Mouse (Mus musculus): Measurements from ENCODE around the gene Rnf208.

The Rnf208 gene

GRCm38 (mm10) chr2:25278928-25279882 is 37.1 kb downstream of the Rnf208 start:
- DNase-seq (ENCODE audit: low spot score in 2 of 2), result peak; percentile 70 to 79

DNA sequence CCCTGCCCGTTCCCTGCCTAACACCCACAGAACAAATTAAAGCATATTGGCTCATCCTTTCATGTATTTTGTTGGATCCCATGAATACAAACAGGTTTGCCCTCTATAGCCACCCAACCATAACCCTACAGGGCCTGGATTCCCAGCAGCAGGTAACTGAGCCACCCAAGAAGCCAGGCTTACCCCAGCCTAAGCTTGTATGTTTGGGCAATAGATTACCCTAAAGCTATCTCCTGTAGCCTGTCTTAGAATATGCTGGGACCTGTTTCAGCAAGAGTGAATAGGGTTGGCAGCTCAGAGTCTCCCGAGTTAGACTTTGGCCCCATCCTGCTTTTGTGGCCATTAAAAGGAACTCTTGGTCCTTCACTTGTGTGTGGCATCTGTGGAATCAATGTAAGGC is 43.5 kb downstream of the Rnf208 start:
- DNase-seq (ENCODE audit: low spot score in 2 of 2), result no peak

GRCm38 (mm10) chr2:25286314-25286713 is 44.3 kb downstream of the Rnf208 start:
- DNase-seq (ENCODE audit: low spot score in 2 of 2), result no peak

DNA sequence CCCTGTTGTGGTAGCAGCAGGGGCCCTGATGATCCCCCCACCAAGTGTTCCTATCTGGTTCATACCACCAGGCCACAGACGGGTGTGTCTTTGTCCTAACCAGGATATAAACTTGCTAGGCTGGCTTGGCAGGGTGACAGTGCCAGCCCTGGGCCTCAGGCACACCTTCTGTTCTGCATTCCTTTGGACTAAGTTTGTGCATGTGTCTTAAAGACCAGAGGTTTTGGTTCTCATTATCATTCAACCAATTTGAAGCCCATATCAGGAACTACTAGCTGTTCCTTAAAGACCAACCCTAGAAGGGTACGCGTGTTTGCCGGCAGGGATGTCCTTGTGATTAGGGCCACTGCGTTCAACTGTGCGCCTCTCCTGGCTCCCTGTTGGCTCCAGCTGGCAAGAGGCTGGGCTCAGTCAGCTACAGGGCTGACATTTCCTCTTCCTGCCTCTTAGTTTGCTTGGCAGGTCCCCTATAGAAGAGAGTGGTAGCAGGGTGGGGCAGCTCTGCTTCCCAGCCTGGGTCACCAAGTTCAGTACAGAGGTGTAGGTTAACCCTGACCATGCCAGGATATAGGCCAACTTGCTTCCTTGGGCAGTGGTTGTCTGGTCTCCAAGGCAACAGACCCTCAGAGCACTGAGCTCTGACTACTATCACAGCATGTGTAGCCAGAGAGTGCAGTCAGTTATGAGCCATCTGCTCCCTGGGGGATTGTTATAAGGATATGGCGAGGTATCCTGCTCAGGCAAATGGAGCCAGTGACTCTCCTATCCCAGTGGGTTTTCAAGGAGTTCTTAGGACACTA is 45.0 kb downstream of the Rnf208 start:
- DNase-seq (ENCODE audit: low spot score in 2 of 2), result no peak

DNA sequence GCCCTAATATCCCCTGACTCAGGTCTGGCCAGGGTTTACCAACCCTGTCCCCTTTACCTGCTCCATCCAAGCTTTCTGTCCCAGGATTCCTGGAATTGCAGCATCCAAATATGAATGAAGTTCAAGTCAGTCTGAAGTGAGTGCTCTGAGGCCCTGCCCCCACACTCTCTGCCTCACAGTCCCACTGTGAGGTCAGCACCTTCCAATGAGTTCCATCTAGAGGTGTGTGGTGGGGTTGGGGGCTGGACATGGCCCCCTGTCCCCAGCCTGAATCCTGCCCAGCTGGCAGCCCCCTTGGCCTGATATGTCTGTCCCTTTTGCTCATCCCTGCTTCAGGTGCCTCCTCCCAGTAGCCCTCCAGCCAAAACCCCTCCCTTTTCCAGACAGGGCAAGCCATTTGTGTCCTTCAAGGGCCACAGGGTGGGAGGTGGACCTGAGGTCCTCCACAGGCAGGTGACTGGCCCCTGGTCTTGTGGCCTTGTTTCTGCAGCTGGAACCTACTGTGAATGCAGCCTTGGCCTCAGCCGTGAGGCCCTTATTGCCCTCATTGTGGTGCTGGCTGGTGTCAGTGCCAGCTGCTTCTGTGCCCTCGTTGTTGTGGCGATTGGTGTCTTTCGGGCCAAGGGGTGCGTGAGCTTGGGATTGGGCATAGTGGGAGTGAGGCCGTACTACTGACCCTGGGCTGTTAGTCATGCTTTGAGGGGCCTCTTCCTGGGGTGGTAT is 46.0 kb downstream of the Rnf208 start, which contains the start of gene Tmem210:
Gene Tmem210 (plus strand): TSS at position 219 of the 723 bp plus-strand sequence.
- no peak for DNase-seq (ENCODE audit: low spot score in 2 of 2)

DNA sequence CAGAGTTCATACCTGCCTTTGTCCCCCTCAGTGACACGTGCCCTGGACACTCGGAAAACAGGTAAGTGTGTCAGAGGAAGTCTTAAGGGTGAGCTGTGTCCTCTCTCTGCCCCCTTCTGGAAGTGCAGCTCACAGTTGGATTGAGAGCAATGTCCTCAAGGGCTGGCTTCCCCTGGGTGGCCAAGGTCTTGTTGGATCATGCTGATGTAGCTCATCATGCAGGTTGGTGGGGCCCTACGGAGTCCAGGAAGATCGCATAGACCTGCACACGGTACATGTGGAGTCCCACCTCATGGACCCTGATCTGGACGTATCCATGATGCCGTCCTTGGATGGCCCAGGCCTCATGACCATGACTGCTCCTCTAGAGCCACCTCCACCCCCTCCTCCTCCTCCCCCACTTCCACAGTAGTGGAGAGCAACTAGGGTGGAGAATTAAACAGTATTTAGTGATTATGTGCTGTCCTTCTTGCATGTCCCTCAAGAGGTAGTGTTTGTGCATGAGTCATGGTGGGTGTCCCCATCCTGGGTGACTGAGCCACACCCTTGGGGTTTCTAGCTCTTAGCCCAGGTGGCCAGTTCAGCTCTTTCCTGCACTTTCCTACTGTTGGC is 46.8 kb downstream of the Rnf208 start:
- DNase-seq (ENCODE audit: low spot score in 2 of 2), result no peak

GRCm38 (mm10) chr2:25289651-25290050 is 47.6 kb downstream of the Rnf208 start, which contains the start of gene Lrrc26:
Lrrc26 (plus strand) TSS chr2:25289915.
- DNase-seq (ENCODE audit: low spot score in 2 of 2), result no peak

DNA sequence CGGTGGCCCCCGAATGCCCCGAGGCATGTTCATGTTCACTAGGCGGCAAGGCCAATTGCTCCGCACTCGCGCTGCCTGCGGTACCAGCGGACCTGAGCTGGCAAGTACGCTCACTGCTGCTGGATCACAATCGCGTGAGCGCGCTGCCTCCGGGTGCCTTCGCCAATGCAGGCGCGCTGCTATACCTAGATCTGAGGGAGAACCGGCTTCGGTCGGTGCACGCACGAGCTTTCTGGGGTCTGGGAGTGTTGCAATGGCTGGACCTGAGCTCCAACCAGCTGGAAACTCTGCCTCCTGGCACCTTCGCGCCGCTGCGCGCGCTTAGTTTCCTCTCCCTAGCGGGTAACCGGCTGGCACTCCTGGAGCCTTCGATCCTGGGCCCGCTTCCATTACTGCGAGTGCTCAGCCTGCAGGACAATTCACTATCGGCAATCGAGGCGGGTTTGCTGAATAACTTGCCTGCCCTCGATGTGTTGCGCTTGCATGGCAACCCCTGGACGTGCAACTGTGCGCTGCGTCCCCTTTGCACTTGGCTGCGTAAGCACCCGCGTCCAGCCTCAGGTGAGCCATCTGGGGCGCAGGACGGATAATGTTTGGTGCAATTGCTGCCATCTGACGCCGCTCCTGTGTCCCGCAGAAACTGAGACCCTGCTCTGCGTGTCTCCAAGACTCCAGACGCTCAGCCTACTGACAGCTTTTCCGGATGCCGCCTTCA is 48.2 kb downstream of the Rnf208 start:
- peak; percentile 75 to 80 for DNase-seq (ENCODE audit: low spot score in 2 of 2)

GRCm38 (mm10) chr2:25290816-25291130 is 48.7 kb downstream of the Rnf208 start:
- peak in 1 of 2 experiments; percentile 36 for DNase-seq (ENCODE audit: low spot score in 2 of 2)

GRCm38 (mm10) chr2:25291184-25292053 is 49.4 kb downstream of the Rnf208 start:
- no peak for DNase-seq (ENCODE audit: low spot score in 2 of 2)

- DNase-seq (ENCODE audit: low spot score in 2 of 2), result peak in 1 of 2 experiments; percentile 57
These were observed 50.0 kb downstream of the Rnf208 start for GRCm38 (mm10) chr2:25292054-25292544.

- DNase-seq (ENCODE audit: low spot score in 2 of 2), result peak in 1 of 2 experiments; percentile 71
These were observed 50.8 kb downstream of the Rnf208 start for GRCm38 (mm10) chr2:25292856-25293255.

- DNase-seq (ENCODE audit: low spot score in 2 of 2), result no peak
These were observed 51.7 kb downstream of the Rnf208 start for GRCm38 (mm10) chr2:25293706-25294105.
